Mouse (Mus musculus): ENCODE measurements around the gene Trim8. TPM values are rescaled to one million over a fixed set of nuclear protein-coding genes. Genes with fewer than 3 reads are reported as not detected.
A peak's percentile ranks its signal among the peaks of the same experiment; 100 is the strongest.

The Trim8 gene
- total RNA-seq, 2 experiments from 2014 or later = 19.1 to 20.6 TPM

DNA sequence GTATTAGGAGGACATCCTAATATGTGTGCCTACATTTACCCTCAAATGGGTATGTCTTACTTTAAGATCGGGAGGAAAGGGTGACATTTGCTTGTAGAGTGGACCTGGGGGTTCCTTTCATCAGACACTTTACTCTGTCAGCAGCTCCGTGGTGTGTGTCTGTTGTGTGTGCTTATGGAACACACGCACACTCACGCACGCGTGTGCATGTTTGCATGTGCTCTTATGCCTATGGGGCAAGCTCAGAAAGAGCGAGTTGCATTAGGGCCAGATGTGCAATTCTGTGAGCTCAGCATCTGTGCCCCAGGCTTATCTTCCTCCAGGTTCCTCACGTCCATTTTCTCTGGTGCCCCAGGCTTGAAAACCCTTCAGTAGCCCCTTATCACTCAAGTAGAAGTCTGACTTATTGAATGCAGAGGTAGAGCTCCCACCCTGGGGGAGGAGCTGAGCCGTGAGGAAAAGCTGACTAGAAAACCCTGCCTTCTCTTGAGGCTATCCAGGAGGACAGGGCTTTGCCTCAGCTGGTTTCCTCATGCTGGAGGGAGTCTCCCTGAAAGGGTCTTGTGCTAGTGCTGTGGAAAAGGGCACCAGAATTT, 3.4 kb downstream of the Trim8 start:
- DNase-seq = no peak

DNA sequence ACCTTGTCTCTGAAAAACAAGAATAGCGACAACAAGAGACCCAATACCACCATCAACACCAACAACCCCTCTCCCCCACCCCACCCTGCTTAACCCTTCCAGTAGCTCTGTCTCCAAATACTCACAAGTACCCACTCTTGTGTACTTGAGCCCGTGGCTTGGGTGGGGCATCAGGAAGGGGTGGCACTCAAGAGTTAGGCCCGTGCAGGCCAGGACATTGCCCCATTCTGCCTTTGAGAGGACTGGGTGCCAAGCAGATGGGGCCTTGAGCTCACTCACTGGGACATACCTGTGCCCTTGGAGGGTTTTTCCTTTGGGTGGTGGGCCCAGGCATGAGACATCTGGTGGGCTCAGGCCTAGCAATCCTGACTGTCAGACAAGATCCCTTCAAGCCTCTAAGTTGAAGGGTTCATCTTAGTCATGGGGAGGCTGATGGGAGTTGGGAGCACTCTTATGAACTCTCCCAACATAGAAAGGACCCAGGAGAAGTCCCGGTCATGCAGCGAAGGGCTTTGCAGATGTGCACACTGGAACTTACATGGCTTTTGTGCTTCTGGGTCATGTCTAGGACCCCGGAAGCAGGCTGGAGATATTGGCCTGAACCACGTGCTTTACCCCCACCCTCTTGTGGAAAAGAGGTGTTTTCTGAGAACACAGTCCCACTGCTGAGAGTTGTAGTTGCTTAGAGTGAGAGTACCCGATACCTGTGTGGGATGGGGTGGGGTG, 4.3 kb downstream of the Trim8 start:
- DNase-seq = no peak

DNA sequence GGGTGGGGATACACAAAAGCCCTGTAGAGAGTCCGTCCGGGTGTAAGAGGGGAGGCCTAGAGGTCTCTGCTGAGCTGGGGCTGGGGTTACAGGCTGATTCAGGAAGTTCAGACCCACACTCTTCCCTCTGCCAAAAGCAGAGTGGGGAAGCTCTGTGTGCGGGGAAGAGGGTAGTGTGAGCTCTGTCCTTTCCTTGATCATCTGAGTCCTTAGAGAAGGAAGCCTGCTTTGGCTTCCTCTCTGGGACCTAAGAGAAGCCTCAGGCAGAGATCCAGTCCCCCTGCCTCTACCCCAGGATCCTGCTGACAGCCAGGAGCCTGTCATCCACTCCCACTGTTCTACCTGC, 4.8 kb downstream of the Trim8 start:
- no peak for DNase-seq

DNA sequence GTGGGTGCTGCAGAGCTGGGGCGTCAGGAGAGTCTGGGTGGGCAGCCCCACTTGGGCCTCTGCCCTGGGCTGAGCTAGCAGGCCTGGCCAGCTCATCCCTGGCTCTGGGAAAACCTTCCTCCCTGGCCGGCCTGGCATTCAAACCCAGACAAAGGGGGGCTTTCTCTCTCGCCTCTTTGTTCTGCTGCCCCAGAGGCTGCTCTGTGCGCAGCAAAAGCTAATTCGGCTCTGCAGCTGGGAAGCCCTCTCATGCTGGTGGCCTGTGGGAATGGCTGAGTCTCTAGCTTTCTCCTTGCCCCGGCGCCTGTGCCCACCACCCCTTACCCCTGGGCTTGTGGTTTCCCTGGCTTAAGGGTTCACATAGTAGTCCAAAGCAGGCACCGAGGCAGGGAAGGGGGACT, 5.7 kb downstream of the Trim8 start:
- DNase-seq = no peak

DNA sequence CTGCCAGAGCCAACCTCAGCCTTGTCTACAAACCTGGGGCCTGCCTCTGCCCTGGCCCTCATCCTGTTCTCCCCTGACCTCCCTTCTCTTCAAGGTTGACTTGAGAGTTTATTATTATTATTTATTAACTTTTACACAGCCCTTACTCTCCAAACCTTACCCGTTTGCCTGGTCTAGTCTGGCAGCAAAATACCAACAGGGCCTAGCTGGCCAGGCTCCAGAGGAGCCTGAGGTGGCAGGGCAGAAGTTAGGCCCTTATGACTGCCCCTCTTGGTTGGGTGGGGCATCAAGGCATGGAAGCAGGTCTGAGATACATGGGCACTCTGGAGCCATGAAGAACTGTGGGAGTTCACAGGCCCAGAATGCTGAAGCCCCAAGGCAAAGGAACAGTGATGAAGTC, 6.3 kb downstream of the Trim8 start:
- DNase-seq = no peak

DNA sequence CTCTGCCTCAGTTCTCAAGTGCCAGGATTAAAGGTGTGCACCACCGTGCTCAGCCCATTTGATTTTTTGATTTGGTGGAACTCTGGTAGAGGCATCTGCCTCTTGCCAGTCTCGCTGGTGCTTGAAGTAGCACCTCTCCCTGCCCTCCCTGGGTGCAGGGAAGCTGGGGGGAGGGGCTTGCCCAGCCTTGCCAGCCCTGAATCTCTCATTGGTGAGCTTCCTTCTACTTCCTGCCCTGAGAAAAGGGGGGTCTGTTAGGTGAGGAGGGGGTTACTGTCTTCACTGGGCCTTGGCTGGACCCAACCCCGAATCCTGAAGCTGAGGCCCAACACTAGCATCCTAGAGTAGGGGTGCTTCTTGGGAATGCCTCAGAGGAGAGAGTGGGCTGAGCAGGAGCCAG, 7.2 kb downstream of the Trim8 start:
- no peak for DNase-seq

DNA sequence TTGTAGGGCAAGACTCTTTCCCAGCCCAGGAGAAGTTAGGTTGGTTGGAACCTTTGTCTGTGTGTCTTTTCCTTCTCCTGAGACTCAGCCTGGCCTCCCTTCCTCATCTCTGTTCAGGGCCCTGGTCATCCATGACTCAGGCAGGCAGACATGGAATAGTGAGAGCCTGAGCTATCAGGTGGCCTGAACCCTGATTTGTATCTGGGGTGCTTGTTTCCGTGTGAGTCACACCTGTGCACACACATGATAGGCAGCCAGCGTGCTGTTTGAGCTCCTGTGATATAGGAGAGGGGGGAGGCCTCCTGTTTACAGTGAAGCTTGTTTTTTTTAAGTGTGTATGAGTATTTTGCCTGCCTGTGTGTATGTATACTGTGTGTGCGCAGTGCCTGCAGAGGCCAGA, 7.7 kb downstream of the Trim8 start:
- no peak for DNase-seq

DNA sequence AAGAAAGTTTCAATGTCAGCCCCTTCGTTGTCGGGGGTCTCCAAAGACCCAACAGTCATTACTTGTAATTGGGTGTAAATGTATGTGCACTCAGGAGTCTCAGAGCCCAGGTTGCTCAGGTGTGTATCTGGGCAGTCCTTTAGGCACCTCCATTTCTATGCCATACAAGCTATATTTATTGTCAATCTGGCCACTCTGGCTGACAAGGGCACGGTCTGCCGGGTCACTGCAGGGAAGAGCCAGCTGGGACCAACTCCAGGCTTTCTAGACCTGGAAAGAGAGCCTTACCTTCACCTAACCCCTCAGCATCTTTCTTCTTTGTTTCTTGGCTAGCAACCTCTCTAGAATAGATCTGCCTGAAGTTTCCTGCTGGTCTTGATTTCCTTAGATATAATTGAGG, 8.2 kb downstream of the Trim8 start:
- no peak for DNase-seq

DNA sequence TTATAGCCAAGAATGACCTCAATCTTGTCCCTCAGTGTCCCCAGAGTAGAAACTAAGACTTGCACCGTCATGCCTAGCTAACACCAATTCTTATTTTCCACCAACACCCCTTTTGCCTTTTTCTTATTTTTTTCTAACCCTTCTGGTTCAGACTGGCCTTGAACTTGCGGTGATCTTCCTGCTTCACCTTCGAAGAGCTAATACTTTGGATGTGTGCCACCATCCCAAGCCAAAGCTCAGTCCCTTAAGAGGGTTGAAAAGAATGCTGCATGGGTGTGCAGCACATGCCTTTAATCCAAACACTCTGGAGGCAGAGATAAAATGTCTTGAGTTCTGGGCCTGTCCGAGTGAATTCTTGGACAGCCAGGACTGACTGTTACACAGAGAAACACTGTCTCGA, 8.9 kb downstream of the Trim8 start:
- DNase-seq = no peak

DNA sequence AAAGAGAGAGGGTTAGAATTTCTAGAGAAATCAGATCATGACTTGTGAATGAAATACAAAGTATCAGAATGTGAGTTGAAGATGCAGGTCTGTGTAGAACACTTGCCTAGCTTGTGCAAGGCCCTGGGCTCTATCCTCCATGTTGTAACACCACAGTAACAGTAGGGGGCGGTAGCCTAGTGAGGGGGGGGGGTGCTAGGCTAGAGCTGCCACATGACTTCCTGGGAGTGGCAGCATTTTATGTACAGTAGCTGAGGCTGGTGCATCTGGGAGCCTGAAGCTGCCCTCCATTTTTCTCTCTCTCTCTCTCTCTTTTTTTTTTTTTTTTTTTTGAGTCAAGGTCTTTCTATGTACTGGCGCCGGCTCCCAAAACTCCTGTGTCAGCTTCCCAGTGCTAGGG, 9.3 kb downstream of the Trim8 start:
- DNase-seq = no peak

DNA sequence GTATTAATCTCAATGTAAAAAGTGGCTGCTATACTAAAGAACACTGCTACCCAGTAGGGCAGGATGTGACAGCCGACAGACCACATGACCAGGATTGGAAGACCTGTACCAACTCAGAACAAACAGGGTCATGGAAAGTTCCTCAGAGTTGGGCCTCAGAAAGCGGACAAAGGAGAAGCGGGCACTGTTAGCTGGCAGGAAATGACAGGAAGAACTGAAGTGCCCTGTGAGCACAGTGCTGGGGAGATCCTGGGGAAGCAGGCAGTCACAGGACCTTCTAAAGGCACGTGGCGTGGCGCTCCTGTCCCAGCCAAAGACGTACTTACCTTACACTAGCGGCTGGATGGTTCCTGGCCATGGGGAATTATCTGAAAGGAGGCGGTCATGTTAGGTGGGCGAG, 9.8 kb downstream of the Trim8 start:
- DNase-seq = no peak

DNA sequence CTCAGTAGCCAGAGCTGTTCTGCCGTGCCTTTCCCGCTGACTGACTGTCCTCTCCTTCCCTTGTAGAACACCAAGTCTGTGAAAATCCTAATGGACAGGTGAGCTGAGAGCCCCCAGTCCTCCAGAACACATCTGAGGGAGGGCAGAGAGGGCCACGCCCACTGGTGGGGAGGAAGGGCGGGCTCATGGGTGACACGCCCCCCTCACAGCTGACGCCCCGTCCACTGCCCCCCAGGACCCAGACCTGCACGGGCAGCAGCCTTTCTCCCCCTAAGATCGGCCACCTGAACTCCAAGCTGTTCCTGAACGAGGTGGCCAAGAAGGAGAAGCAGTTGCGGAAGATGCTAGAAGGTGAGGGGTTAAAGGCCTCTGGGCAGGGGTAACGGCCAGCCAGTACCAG, 12.9 kb downstream of the Trim8 start:
- DNase-seq = no peak

DNA sequence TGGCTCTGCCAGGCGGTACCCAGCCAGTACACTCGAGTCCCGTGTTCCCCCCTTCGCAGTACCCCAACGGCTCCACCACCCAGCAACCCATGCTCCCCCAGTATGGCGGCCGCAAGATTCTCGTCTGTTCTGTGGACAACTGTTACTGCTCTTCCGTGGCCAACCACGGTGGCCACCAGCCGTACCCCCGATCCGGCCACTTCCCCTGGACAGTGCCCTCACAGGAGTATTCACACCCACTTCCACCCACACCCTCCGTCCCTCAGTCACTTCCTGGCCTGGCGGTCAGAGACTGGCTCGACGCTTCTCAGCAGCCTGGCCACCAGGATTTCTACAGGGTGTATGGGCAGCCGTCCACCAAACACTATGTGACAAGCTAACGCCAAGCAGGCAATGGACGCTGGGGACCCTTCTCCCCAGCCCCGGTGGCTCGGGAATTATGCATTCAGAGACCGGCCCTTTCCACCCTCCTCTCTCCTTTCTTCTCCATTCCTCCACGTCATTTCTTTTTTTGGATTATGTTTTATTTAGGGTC, 13.9 kb downstream of the Trim8 start:
- no peak for DNase-seq

DNA sequence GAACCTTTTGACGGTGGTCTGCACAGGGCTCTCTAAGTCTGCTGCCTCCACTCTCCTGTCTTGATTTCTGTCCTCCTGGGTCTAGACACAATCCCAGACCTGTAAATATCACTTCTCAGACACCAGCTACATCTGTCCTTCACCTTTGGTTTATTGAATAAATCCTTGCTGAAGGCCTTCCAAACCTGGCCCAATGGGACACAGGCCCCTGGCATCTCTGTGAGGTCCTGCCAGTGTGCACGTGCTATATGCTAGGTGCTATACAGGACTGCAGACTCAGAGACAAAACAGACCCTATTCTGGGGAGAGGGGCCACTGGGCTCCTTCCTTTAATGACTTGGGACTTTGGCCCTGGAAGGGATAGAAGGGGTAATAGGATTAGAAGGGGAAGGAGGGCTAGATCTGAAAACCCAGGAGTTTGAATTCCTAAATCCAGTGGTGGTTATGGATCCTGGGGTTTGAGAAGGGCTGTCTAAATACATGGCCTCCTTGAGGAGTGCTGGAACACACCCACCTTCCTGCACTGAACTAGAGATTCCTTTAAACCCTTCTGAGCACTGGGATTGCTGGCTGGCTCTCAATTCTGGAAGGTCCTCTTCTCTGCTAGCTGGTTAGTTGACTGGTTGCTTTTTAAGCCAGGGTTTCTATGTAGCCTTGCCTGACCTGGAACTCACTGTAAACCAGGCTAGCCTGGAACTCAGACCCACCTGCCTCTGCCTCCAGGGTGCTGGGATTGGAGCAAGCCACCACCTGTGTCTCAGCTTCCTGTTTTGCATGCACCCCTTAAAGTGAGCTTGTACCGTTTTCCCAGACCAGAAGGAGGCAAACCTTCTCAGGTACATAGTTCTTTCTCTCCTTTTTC, 15.4 kb downstream of the Trim8 start:
- DNase-seq = no peak

DNA sequence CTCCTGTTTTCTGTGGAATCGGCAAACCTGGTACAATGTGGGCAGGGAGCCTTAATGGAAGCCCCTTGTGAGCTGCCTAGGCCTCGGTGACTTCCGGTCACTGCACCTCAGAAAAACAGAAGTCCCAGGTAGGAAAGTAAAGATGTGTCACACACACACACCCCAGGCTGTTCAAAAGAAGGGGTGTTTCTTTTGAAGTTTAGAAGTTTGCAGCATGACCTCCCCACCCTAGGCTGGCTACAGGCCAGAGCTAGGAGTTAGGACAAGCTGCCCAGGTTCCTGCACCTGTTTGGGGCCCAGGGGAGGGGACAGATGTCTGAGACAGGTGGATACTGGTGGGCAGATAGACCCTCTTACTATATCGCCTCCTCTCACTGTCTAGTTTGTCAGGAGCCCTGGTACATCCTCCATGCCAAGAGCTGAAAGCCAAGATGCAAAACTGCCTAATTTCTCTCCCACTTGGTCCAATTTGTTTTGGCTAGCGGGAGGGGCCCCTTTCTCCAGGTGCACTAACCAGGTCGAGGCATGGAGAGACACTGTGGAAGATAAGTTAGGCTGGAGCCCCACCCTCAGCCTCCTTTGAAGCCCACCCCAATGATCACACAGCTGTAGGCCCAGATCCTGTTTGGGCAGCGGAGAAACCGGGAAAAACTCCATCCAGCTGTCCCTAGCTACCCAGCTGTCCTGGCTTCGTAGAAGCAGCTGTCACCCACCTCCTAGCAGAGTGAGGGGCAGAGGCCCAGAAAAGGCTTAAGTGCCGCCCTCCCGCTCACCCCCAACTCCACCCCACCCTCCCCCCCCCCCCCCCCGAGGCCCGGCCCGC, 16.2 kb downstream of the Trim8 start:
- DNase-seq = no peak

DNA sequence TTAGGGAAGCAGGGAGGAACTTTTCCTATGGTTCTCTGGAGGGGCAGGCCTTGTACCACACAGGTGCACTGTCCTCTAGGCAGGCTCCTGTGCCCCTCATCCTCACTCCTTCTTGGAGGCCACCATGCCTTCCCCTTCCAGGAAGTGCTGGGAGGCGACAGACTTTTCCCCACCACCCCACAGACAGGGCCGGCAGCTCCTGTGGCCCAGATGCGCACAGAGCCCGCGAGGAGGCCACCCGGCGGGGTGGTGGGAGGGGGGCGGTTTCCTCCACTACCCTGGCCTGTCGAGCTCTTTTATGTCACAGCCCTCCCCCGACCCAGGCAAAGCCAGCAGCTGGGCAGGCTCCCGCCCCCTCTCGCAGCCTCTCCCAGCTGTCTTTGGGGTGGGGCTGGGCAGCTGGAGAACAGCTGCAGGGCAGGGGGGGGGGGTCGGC, 16.9 kb downstream of the Trim8 start:
- peak; percentile 67 for DNase-seq

DNA sequence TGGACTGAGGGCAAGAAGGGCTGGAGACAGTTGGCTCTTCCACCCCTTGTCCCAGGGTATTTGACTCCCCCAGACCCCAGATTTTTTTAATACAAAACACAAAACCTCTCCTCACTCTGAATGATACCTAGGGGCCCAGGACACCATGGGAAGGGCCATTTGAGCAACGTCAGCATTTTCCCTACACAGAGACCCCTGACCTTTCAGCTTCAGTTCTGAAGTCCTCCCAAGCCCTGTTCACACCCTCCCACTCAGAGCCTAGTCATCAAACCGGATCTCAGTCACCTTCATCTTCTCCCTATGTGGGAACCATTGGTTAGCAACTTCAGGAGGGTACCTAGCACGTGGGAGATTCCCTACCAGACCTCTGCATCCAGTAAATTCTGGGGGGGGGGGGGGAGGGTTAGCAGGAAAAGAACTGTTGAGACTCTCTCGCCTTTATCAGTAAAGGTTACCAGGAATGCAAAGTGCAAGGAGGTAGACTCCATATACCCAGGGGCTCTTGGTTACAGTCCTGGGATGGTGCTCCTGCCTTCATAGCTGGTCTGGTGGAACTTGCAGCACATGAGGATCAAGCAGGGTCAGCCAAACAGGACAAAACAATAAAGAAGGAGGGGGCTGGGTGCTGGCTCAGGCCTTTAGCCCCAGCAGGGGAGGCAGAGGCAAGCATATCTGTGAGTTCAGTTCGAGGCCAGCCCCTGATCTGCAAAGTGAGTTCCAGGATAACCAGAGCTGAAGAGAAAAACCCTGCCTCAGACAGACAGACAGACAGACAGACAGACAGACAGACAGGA, 17.5 kb downstream of the Trim8 start:
- DNase-seq = no peak

DNA sequence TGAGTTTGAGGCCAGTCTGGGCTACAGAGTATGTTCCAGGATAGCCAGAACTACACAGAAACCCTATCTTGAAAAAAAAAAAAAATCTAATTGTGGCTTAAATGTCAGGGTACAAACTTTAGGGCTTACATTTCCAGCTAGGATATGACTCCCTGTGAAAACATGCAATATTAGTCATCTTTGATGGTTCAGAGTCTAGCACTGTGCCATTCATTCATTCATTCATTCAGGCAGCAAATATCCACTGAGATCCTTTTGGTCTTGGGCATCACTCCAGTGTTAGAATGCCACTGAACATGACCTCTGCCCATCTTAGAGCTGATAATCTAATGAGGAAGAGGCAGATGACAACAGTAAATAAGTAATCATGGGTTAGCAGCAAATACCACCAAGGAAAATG, 20.2 kb downstream of the Trim8 start:
- DNase-seq = no peak

DNA sequence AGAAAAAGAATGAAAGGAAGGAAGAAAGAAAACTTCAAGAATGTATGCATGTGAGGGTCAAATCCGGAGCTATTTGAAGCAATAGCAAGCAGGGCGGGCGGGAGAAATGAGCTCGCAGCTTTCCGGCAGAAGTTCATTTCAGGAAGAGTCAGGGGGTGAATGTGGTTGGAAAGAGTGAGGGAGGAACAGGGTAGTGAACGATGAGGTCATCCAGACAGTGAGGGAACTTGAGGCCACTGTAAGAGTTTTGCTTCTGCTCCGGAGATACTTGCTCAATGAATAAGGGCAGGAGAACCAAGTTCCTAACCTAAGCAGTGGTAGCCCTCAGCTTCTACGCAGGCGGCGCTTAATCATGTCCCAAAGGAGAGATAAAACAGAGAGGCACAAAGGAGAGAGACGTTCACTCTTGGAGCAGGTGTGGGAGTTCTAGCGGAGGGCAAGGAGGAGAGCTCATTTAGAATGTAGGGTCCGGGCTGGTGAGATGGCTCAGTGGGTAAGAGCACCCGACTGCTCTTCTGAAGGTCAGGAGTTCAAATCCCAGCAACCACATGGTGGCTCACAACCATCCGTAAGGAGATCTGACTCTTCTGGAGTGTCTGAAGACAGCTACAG, 21.0 kb downstream of the Trim8 start:
- no peak for DNase-seq

DNA sequence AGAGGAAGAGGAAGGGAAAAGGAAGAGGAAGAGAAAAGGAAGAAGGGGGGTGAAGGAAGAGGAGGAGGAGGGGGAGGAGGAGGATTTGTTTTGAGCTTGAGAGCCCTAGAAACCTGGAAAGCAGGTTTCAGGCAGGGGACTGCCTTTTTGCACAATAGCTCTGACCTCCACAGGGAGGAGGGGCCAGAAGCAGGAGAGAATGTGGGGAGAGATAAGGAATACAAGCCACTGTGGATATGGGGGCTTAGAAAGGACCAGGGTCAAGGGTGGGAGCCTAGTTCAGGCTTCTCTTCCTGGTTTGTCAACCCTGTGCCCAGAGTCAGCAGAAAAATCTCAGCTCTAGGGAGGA, 21.6 kb downstream of the Trim8 start:
- no peak for DNase-seq
